Mouse (Mus musculus) lung, embryonic 14.5 days (tissue): ENCODE results near the gene Nipbl. TPM values are rescaled to one million over a fixed set of nuclear protein-coding genes. Genes with fewer than 3 reads are reported as not detected.
"Not testable (repeated sequence)": the region's sequence is repeated elsewhere in the genome, so short reads cannot be mapped to it uniquely, and the experiment has no call there.

Experiments
- ATAC-seq: fragments of 200-750 bp; cut with Nextera tagmentation; 2 replicates; pipeline ENCODE4 v1.8.0; 2017; ENCODE audit warnings: mild to moderate bottlenecking, moderate TSS enrichment, moderate library complexity; ENCODE audit not compliant: insufficient read depth
- DNase-seq: peaks from one replicate; pipeline ENCODE4 v3.0.0-alpha.2; 2015
- H3K27ac ChIP-seq: fragments of 300-500 bp; sonication (generic); 2 replicates; pipeline ENCODE4 v1.5.1; 2014; ENCODE audit warnings: low read depth, mild to moderate bottlenecking, moderate library complexity
- H3K27me3 ChIP-seq: fragments of 300-500 bp; sonication (generic); 2 replicates; pipeline ENCODE4 v1.6.1; 2014; ENCODE audit warnings: low read length, control low read depth; ENCODE audit not compliant: insufficient read depth
- H3K36me3 ChIP-seq: fragments of 300-500 bp; sonication (generic); 2 replicates; pipeline ENCODE4 v1.6.1; 2014; ENCODE audit warnings: control low read depth; ENCODE audit not compliant: insufficient read depth
- H3K4me1 ChIP-seq: fragments of 300-500 bp; sonication (generic); 2 replicates; pipeline ENCODE4 v1.6.1; 2014; ENCODE audit warnings: antibody characterized with exemption, control low read depth; ENCODE audit not compliant: insufficient read depth
- H3K4me2 ChIP-seq: fragments of 300-500 bp; sonication (generic); 2 replicates; pipeline ENCODE4 v1.6.1; 2014; ENCODE audit warnings: mild to moderate bottlenecking
- H3K4me3 ChIP-seq: fragments of 300-500 bp; sonication (generic); 2 replicates; pipeline ENCODE4 v1.5.1; 2014; ENCODE audit warnings: low read depth, low read length
- H3K9ac ChIP-seq: fragments of 300-500 bp; sonication (generic); 2 replicates; pipeline ENCODE4 v1.6.1; 2014
- H3K9me3 ChIP-seq: fragments of 300-500 bp; sonication (generic); 2 replicates; pipeline ENCODE4 v1.6.1; 2016; ENCODE audit warnings: low read depth, low read length, control low read depth
- CTCF ChIP-seq: IDR thresholded peaks from 2 replicates; pipeline ENCODE4 v1.5.1; 2016; ENCODE audit warnings: antibody characterized with exemption, low read depth
- WGBS: fragments of 180-500 bp; shearing (Covaris S2); extraction: QIAGEN DNeasy Blood & Tissue Kit; methylation state at CpG from one replicate; pipeline ENCODE4 v1.1.7; 2014; 5-methylcytosine and 5-hydroxymethylcytosine counted together
- polyA plus RNA-seq: library from polyadenylated mRNA; unstranded; fragments of >200 nt; fragmentation: Nextera tagmentation; extraction: Ambion mirVana; gene quantifications from 2 replicates; pipeline ENCODE4 v1.2.1, GENCODE M21; 2014

Nipbl gene
- polyA plus RNA-seq, 1 experiment from 2014 or later = 23.3 TPM

DNA sequence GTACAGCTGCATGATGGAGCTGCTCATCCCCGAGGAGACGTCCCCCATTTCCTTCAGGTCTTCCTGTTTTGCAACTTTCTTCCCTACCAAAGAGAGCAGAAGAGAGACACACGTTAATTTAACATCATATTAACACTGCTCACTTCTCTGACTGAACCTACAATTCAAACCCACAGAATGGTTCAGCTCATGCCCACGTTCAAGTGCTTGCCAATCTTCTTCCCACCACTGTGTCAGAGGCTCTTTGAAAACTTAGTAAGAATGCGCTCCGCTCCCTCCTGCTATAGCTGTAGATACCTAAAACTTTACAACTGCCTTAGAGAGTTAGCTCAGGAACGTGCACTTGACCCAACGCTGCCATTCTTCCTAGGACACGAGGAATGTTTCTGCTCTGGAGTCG lies 141.3 kb downstream of the Nipbl start:
- TF ChIP-seq CTCF = no peak
- Histone ChIP-seq H3K27ac (no peak overlapping the region), H3K4me1 (no peaks in the 10 kb centered on the region), H3K9me3 (no peaks in the 10 kb centered on the region), H3K36me3 (peaks cover 78% of the 10 kb centered on the region), H3K4me2 (no peak overlapping the region), H3K4me3 (no peak overlapping the region), H3K9ac (no peak overlapping the region), H3K27me3 (no peaks in the 10 kb centered on the region)
- 91% methylated on average over 10 of the region's 10 CpGs for WGBS
- DNase-seq (no peak), ATAC-seq (no peak)

DNA sequence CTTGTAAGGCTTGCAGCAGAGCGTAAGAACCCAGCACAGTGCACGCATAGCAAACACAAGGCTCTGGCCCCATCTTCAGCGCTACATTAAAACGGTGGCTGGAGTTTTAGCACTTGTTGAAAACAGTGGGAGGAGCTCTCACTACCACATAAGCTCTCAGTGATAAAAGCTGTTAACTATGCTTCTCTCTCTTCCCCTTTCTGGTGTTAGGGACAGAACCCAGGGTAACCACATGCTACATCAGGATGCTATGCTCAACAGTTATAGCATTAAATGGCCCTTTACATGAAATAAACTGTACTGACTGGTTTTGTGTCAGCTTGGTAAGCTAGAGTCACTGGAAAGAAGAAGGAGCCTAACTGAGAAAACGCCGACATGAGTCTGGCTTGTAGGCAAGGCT lies 150.1 kb downstream of the Nipbl start:
- H3K27me3 ChIP-seq = no peaks in the 10 kb centered on the region
- DNase-seq (no peak), ATAC-seq (no peak)
- no peak overlapping the region for H3K9ac ChIP-seq
- no peak overlapping the region for H3K27ac ChIP-seq
- H3K4me2 ChIP-seq = no peak overlapping the region
- no peaks in the 10 kb centered on the region for H3K4me1 ChIP-seq
- H3K4me3 ChIP-seq = no peak overlapping the region
- H3K9me3 ChIP-seq = no peaks in the 10 kb centered on the region
- peaks cover 79% of the 10 kb centered on the region for H3K36me3 ChIP-seq
- no peak for TF ChIP-seq CTCF
- WGBS = 92% methylated on average over 6 of the region's 6 CpGs

DNA sequence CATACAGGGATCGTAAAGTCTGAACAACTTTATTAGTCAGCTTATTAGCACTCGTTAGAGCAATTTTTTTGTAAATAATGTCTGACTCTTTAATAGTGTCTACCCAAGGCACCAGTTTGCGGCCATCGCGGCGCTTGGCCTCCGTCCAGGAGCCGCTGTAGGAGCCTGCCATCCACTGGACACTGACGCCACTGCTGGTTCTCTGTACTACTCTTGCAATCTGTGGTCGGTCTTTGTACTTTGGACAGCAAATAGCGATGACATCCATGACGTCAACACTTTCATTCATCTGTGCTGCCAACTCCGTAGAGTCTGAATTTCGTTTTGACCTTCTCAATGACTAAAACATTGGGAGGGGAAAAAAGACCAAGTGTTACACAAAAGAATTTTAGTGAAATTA lies 153.0 kb downstream of the Nipbl start:
- DNase-seq (peak; percentile 19), ATAC-seq (no peak)
- Histone ChIP-seq H3K27me3 (no peaks in the 10 kb centered on the region), H3K36me3 (peaks cover 56% of the 10 kb centered on the region), H3K4me3 (no peak overlapping the region), H3K4me1 (no peaks in the 10 kb centered on the region), H3K9me3 (no peaks in the 10 kb centered on the region), H3K27ac (no peak overlapping the region), H3K4me2 (no peak overlapping the region), H3K9ac (no peak overlapping the region)
- 85% methylated on average over 14 of the region's 14 CpGs for WGBS
- no peak for TF ChIP-seq CTCF

DNA sequence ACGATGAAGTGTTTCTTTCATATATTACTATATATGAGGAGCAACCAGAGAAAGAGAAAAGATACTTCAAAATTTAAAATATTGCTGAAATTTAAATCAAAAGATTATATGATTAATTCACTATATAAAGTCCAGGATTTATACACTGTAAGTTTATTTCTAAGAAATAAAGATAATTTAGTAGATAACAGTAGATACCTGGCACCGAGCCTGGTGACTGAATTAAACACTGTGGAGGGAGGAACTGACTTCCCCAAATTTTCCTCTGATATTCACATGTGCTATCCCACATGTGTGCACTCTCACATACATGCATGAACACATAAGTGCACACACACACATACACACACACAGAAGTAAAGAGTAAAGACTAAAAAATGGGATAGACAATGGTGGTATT lies 162.1 kb downstream of the Nipbl start:
- Histone ChIP-seq H3K27me3 (no peaks in the 10 kb centered on the region), H3K4me1 (no peaks in the 10 kb centered on the region), H3K4me2 (no peak overlapping the region), H3K4me3 (no peak overlapping the region), H3K9me3 (no peaks in the 10 kb centered on the region), H3K27ac (no peak overlapping the region), H3K9ac (no peak overlapping the region), H3K36me3 (no peaks in the 10 kb centered on the region)
- no peak for ATAC-seq
- WGBS = 80% methylated on average over 2 of the region's 2 CpGs
- no peak for DNase-seq
- TF ChIP-seq CTCF = no peak

DNA sequence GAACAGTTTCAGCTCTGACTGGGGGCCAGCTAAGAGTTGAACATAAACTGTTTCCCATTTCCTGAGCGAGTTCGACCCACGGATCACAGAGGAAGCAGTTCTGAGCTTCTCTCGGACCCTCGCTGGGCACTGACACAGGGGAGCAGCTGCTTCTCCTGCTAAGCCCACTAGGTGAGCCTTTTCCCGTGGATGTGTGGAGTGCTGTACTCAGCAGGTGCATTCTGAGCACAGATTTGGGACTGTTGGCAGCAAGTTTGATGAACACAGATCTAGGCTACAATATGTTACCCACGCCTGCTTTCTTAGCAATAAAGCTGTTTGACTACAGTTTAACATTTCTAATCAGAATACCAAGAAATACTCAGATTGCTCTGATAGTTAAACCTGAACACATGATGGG lies 162.6 kb downstream of the Nipbl start:
- DNase-seq (no peak), ATAC-seq (no peak)
- no peaks in the 10 kb centered on the region for H3K36me3 ChIP-seq
- no peak for TF ChIP-seq CTCF
- 62% methylated on average over 7 of the region's 7 CpGs for WGBS
- H3K27ac ChIP-seq = no peak overlapping the region
- no peaks in the 10 kb centered on the region for H3K9me3 ChIP-seq
- no peak overlapping the region for H3K4me2 ChIP-seq
- H3K4me1 ChIP-seq = no peaks in the 10 kb centered on the region
- H3K9ac ChIP-seq = no peak overlapping the region
- H3K4me3 ChIP-seq = no peak overlapping the region
- H3K27me3 ChIP-seq = no peaks in the 10 kb centered on the region

DNA sequence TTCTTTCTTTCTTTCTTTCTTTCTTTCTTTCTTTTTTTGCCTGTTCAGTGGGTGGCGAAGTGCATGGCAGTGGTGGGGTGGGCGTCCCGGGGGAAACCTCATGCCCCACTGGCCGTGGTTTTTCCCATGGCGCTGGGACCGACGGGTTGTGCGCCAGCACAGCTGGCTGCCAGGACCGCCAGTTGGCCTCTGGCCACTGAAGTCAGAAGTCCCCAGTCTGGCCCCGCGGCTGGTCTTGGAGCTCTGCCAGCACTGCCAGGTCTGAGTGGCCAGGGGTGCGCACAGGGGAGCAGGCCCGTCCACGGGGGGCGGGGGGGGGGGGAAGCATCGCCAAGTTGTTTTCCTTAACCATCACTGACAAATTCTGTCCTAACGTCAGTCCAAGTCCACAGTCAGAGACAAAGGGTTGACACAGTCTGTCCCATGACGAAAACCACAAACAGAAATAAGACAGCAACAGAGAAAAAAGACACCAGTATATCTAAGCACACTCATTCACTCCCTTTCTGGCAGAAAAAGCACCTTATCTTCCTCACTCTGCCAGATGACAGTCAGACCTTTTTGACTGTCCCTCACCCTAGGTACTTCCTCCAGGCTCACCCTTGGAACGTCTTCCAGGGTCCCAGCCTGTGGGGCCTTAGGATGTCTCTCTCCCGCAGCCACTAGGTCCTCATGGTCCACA lies 164.2 kb downstream of the Nipbl start:
- WGBS = 35% methylated on average over 20 of the region's 20 CpGs
- TF ChIP-seq CTCF = no peak
- H3K4me2 ChIP-seq = peak overlapping the region; percentile 65
- no peak overlapping the region for H3K27ac ChIP-seq
- peak; percentile 73; the same call in 1 of the 2 replicates for ATAC-seq
- peak; percentile 76 for DNase-seq
- peak overlapping the region; percentile 34 for H3K4me3 ChIP-seq
- H3K36me3 ChIP-seq = no peaks in the 10 kb centered on the region
- H3K4me1 ChIP-seq = no peaks in the 10 kb centered on the region
- no peaks in the 10 kb centered on the region for H3K27me3 ChIP-seq
- H3K9me3 ChIP-seq = no peaks in the 10 kb centered on the region
- peak overlapping the region; percentile 39; the same call in 1 of the 2 replicates for H3K9ac ChIP-seq

DNA sequence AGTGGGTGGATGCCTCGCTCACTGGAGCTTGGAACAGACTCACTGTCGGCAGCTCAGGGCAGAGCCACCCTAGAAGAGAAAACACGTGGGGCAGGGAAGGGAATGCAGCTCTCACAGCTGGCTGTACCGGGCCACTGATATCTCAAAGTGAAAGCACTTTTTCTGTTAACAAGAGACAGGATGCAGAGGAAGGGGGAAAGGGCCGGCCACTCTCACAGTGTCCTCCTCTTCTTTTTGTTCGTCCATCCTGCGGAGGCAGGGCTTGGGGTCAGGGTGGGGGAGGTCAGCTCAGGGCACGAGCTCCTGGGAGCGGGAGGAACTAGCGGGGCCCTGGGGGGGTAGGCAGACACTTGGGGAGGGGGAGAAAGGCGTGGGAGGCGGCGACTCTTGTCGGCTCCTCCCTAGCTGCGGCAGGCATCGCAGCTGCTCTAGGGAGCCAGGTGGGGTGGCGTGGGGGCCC lies 164.9 kb downstream of the Nipbl start:
- Histone ChIP-seq H3K4me1 (no peaks in the 10 kb centered on the region), H3K27me3 (no peaks in the 10 kb centered on the region), H3K9ac (peak overlapping the region; percentile 38), H3K4me3 (peak overlapping the region; percentile 34), H3K27ac (no peak overlapping the region), H3K4me2 (peak overlapping the region; percentile 65), H3K36me3 (no peaks in the 10 kb centered on the region), H3K9me3 (no peaks in the 10 kb centered on the region)
- no peak for TF ChIP-seq CTCF
- WGBS = 22% methylated on average over 17 of the region's 17 CpGs
- peak; percentile 28 for DNase-seq
- ATAC-seq = peak; percentile 69; the same call in 1 of the 2 replicates

DNA sequence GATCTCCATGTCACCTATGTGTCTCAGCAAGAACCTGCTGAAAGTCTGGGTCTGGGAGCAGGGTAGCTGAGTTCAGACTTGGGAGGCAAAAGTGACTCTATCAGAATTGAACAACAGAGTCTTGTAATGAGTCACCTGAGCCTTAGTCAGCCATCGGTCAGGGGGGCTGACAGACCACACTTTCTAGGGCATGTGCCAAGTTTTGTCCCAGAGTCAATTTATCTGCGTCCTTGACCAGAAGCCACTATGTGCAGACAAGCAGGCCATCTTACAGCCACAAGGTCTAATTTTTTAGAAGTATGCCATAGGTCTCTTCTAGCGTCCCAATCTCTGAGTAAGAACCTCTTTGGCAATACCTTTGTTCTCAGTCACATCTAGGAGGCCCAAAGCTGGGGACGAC lies 166.3 kb downstream of the Nipbl start:
- not testable (repeated sequence) for DNase-seq, ATAC-seq, H3K9me3 ChIP-seq, H3K4me2 ChIP-seq, H3K27ac ChIP-seq, H3K4me3 ChIP-seq, H3K27me3 ChIP-seq, H3K36me3 ChIP-seq, H3K4me1 ChIP-seq, H3K9ac ChIP-seq
- WGBS = 91% methylated on average over 4 of the region's 4 CpGs
